29 mouse cellular contexts compared by ENCODE assay signal in genomic region chr12:82822821-82823620, GRCm38 (mm10).
DNase-seq lines count a peak whose midpoint lies in the region; TF ChIP-seq lines count a peak whose summit lies in the region.
"Had no signal": no experiment of that assay in that cellular context is flagged by ENCODE, and none has a peak within 500 bp of the region (broad histone marks: within the 10 kb centered on the region; RNA-seq: fewer than 3 reads in every experiment).

No protein-coding gene starts in this region.

- peak overlapping the region; percentile 30; the same call in 1 of the 2 replicates for H3K27ac ChIP-seq in embryonic fibroblast, embryonic 13.5 days (ENCODE audit: insufficient read depth, low read length)
- H3K27ac ChIP-seq: embryonic facial prominence, embryonic 10.5 days; embryonic facial prominence, embryonic 15.5 days; forebrain, embryonic 13.5 days; heart, embryonic 13.5 days; hindbrain, embryonic 10.5 days; hindbrain, embryonic 15.5 days; kidney, embryonic 15.5 days; limb, embryonic 12.5 days; liver, embryonic 15.5 days had no signal

- H3K4me1 ChIP-seq in embryonic fibroblast, embryonic 13.5 days (ENCODE audit: control insufficient read depth, insufficient read depth, low read length), result peaks cover 11% of the 10 kb centered on the region; the same call in 1 of the 2 replicates
- H3K4me1 ChIP-seq: embryonic facial prominence, embryonic 10.5 days; embryonic facial prominence, embryonic 15.5 days; hindbrain, embryonic 10.5 days; hindbrain, embryonic 15.5 days; kidney, embryonic 15.5 days; limb, embryonic 12.5 days; liver, embryonic 15.5 days had no signal

- no peak overlapping the region for H3K4me3 ChIP-seq in embryonic fibroblast, embryonic 13.5 days (ENCODE audit: insufficient read depth, low read length)
- H3K4me3 ChIP-seq: embryonic facial prominence, embryonic 10.5 days; embryonic facial prominence, embryonic 15.5 days; forebrain, embryonic 13.5 days; gastrocnemius, adult 2 months; heart, embryonic 13.5 days; hindbrain, embryonic 10.5 days; hindbrain, embryonic 15.5 days; kidney, embryonic 15.5 days; limb, embryonic 12.5 days; liver, embryonic 15.5 days had no signal

- peak; percentile 44 for DNase-seq in adrenal gland, adult 8-10 months
- DNase-seq in adrenal gland, adult 18-20 months (ENCODE audit: low spot score in 2 of 2), result no peak
- DNase-seq in layer of hippocampus, adult 9-11 months, result peak; percentile 11
- DNase-seq in layer of hippocampus, postnatal 25 days (ENCODE audit: extremely low spot score in 1 of 2, low spot score in 1 of 2), result no peak
- DNase-seq in Muller cell, postnatal 12 days (ENCODE audit: inconsistent ontology term), result peak; percentile 96
- DNase-seq in cerebellum, adult 8-10 months, result no peak
- DNase-seq in cerebellum, postnatal 14 days, result no peak
- DNase-seq: cerebellum, adult 18-20 months; cerebellum, postnatal 25 days; gastrocnemius, adult 2 months; gastrocnemius, postnatal 36 days; heart, postnatal 14 days; kidney, adult 11 months; kidney, postnatal 25 days; lung, embryonic 14.5 days; lung, postnatal 14 days; midbrain, embryonic 14.5 days; retina, postnatal 1 day; thymus, postnatal 14 days had no signal

- TF ChIP-seq CTCF in embryonic fibroblast, embryonic 13.5 days (IDR thresholded peaks at IDR 0.05; ENCODE audit: borderline replicate concordance, insufficient read depth, low read length), result no peak

- no peak for TF ChIP-seq POLR2A in embryonic fibroblast, embryonic 13.5 days (IDR thresholded peaks at IDR 0.05; ENCODE audit: low read depth, low read length)

Comparison
In these comparisons a context has a peak if more than half of its experiments do, and no peak if none do; other contexts are left out.
1. DNase-seq: peak in adrenal gland, adult 8-10 months (single experiment), layer of hippocampus, adult 9-11 months (single experiment) and Muller cell, postnatal 12 days (single experiment); none in adrenal gland, adult 18-20 months (0 of 2), layer of hippocampus, postnatal 25 days (0 of 2), cerebellum, adult 8-10 months (single experiment) and cerebellum, postnatal 14 days (0 of 2).